Mouse (Mus musculus): ENCODE results near the gene Nr1i3.

DNA sequence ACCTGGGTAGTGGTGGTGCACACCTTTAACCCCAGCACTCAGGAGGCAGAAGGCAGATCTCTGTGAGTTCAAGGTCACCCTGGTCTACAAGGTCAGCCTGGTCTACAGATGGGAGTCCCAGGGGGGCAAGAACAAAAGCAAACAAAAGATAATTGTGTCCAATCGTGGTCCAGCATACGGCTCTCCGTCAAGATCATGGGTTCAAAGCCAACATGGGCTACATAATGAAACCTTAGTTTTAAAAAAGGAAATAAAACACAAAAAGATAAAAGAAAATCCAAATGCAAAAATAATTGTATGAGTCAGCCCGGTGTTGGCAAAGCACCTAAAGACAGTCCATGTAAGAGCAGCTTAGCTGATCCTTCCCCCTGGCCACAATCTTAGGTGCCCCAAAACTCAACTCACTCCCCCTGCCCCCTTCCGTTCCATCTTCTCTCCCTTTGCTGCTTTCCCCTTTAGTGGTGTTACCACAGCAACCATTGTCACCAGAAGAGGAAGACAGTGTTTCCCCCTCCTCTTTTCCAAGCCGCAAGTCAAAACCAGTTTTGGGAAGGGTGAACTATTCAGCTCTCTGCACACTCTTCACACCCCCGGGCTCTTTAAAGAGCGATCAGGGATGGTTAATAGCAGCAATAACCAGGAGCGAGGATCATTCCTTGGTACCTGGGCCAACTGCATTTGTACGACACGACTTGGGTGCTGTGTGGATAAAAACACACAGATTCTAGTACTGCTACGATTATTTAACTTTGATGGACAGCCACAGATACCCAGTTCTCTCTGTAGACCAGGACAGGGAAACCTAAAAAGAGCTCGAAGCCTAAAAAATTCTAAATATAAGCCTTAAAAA lies 25.7 kb upstream of the Nr1i3 start:
- TF ChIP-seq POLR2A (IDR thresholded peaks at IDR 0.05; ENCODE audit: insufficient read depth, low read length) (no peak), CTCF (IDR thresholded peaks at IDR 0.05; ENCODE audit: low read depth, low read length) (no peak), EP300 (IDR thresholded peaks at IDR 0.05; ENCODE audit: insufficient read depth, low read depth, low read length) (peak; percentile 65)
